Mouse (Mus musculus) midbrain, embryonic 15.5 days (tissue): ENCODE measurements around the gene Afmid. TPM values are rescaled to one million over a fixed set of nuclear protein-coding genes. Genes with fewer than 3 reads are reported as not detected.
"Not testable (repeated sequence)": the region's sequence is repeated elsewhere in the genome, so short reads cannot be mapped to it uniquely, and the experiment has no call there.

Experiments used
- ATAC-seq: fragments of 200-750 bp; cut with Nextera tagmentation; replicated peaks from 2 replicates; pipeline ENCODE4 v1.8.0; 2017; ENCODE audit warnings: moderate TSS enrichment
- H3K27ac ChIP-seq: fragments of 300-500 bp; sonication (generic); 2 replicates; pipeline ENCODE4 v1.5.1; 2015; ENCODE audit warnings: mild to moderate bottlenecking, inconsistent platforms
- H3K27me3 ChIP-seq: fragments of 300-500 bp; sonication (generic); replicated peaks from 2 replicates; pipeline ENCODE4 v1.6.1; 2015; ENCODE audit warnings: inconsistent platforms
- H3K36me3 ChIP-seq: fragments of 300-500 bp; sonication (generic); replicated peaks from 2 replicates; pipeline ENCODE4 v1.6.1; 2015; ENCODE audit warnings: inconsistent platforms
- H3K4me1 ChIP-seq: fragments of 300-500 bp; sonication (generic); 2 replicates; pipeline ENCODE4 v1.6.1; 2015; ENCODE audit warnings: inconsistent platforms
- H3K4me2 ChIP-seq: fragments of 300-500 bp; sonication (generic); 2 replicates; pipeline ENCODE4 v1.6.1; 2015; ENCODE audit warnings: inconsistent platforms, mild to moderate bottlenecking, moderate library complexity
- H3K4me3 ChIP-seq: fragments of 300-500 bp; sonication (generic); 2 replicates; pipeline ENCODE4 v1.5.1; 2015; ENCODE audit warnings: mild to moderate bottlenecking, inconsistent platforms
- H3K9ac ChIP-seq: fragments of 300-500 bp; sonication (generic); 2 replicates; pipeline ENCODE4 v1.6.1; 2015; ENCODE audit warnings: mild to moderate bottlenecking, inconsistent platforms
- H3K9me3 ChIP-seq: fragments of 300-500 bp; sonication (generic); 2 replicates; pipeline ENCODE4 v1.6.1; 2016; ENCODE audit warnings: inconsistent platforms
- WGBS: fragments of 180-500 bp; shearing (Covaris S2); methylation state at CpG from one replicate; pipeline ENCODE4 v1.1.7; 2015; ENCODE audit warnings: mixed read lengths; 5-methylcytosine and 5-hydroxymethylcytosine counted together
- polyA plus RNA-seq: library from polyadenylated mRNA; unstranded; fragments of >200 nt; fragmentation: Nextera tagmentation; extraction: Ambion mirVana; gene quantifications from 2 replicates; pipeline ENCODE4 v1.2.1, GENCODE M21; 2015

Gene Afmid
- polyA plus RNA-seq, 1 experiment from 2014 or later, result 4.9 TPM

GRCm38 (mm10) chr11:117798160-117798541 is 27.6 kb upstream of the Afmid start:
- ATAC-seq, result no peak
- Histone ChIP-seq H3K27me3 (no peaks in the 10 kb centered on the region), H3K36me3 (no peaks in the 10 kb centered on the region), H3K4me3 (no peak overlapping the region), H3K4me2 (no peak overlapping the region), H3K27ac (no peak overlapping the region), H3K4me1 (no peaks in the 10 kb centered on the region), H3K9ac (no peak overlapping the region), H3K9me3 (no peaks in the 10 kb centered on the region)
- 45% methylated on average over 2 of the region's 2 CpGs for WGBS

DNA sequence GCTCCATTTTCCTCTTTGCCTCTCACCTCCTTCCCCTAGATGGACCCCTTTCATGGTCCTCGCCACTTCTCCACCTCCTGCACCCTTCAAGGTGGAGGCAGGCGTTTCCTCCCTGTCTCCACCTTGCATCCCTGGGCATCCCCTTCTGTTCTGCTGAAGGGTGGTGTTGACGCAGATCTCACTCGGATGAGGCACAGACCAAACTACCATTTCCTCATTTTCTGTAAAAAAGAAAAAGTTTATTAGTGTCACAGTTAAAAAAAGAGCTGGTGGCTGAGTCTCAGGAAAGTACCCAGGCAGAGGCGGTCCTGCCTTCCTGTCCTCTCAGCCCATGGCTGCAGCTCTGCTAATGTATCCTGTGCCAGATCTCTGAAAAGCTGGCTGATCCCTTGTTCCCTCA is 26.6 kb upstream of the Afmid start:
- H3K9ac ChIP-seq, result no peak overlapping the region
- no peak for ATAC-seq
- 71% methylated on average over 5 of the region's 5 CpGs for WGBS
- H3K4me3 ChIP-seq, result no peak overlapping the region
- no peak overlapping the region for H3K27ac ChIP-seq
- H3K27me3 ChIP-seq, result no peaks in the 10 kb centered on the region
- no peaks in the 10 kb centered on the region for H3K4me1 ChIP-seq
- H3K9me3 ChIP-seq, result no peaks in the 10 kb centered on the region
- H3K36me3 ChIP-seq, result no peaks in the 10 kb centered on the region
- no peak overlapping the region for H3K4me2 ChIP-seq

- ATAC-seq, result no peak
- WGBS, result 88% methylated on average over 7 of the region's 7 CpGs
- Histone ChIP-seq H3K27me3 (no peaks in the 10 kb centered on the region), H3K9ac (no peak overlapping the region), H3K27ac (no peak overlapping the region), H3K4me1 (no peaks in the 10 kb centered on the region), H3K9me3 (no peaks in the 10 kb centered on the region), H3K36me3 (no peaks in the 10 kb centered on the region), H3K4me3 (no peak overlapping the region), H3K4me2 (no peak overlapping the region)
Observed at GRCm38 (mm10) chr11:117800038-117800437, 25.7 kb upstream of the Afmid start.

GRCm38 (mm10) chr11:117801650-117802049 is 24.1 kb upstream of the Afmid start:
- H3K4me3 ChIP-seq, result no peak overlapping the region
- no peaks in the 10 kb centered on the region for H3K9me3 ChIP-seq
- no peak overlapping the region for H3K4me2 ChIP-seq
- H3K36me3 ChIP-seq, result no peaks in the 10 kb centered on the region
- no peaks in the 10 kb centered on the region for H3K4me1 ChIP-seq
- H3K27ac ChIP-seq, result no peak overlapping the region
- no peaks in the 10 kb centered on the region for H3K27me3 ChIP-seq
- 82% methylated on average over 7 of the region's 7 CpGs for WGBS
- no peak overlapping the region for H3K9ac ChIP-seq
- ATAC-seq, result no peak

DNA sequence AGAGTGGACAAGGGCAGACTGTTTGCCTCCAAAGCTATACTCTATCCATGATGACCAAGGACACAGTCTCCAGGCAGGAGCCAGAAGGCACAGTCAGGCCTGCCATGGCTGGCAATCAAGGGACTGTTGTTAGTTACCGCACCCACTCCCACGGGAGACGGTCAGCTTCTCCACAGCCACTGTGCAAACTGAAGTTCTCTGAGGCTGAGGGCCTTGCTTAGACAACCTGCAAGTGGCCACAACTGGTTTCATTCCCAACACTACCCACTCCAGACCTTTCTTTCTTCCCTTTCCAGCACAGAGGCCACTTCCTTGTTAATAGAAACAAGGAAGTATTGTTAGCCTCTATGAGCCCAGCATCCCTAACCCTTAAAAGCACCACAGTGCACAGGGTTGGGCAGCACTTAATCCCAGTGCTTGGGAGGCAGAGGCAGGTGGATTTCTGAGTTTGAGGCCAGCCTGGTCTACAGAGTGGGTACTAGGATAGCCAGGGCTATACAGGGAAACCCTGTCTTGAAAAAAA is 22.5 kb upstream of the Afmid start:
- no peaks in the 10 kb centered on the region for H3K27me3 ChIP-seq
- 92% methylated on average over 3 of the region's 3 CpGs for WGBS
- H3K4me3 ChIP-seq, result no peak overlapping the region

GRCm38 (mm10) chr11:117806781-117807180 is 18.9 kb upstream of the Afmid start:
- no peak for ATAC-seq
- WGBS, result 94% methylated on average over 6 of the region's 6 CpGs
- Histone ChIP-seq H3K27ac (no peak overlapping the region), H3K27me3 (peaks cover 21% of the 10 kb centered on the region), H3K9me3 (no peaks in the 10 kb centered on the region), H3K4me3 (no peak overlapping the region), H3K9ac (no peak overlapping the region), H3K4me1 (peaks cover 20% of the 10 kb centered on the region), H3K4me2 (no peak overlapping the region), H3K36me3 (no peaks in the 10 kb centered on the region)

More for the DNA sequence above, 22.5 kb upstream of the Afmid start:
- H3K9ac ChIP-seq, result no peak overlapping the region
- no peak overlapping the region for H3K27ac ChIP-seq
- no peaks in the 10 kb centered on the region for H3K9me3 ChIP-seq
- H3K4me2 ChIP-seq, result no peak overlapping the region
- ATAC-seq, result no peak
- H3K36me3 ChIP-seq, result no peaks in the 10 kb centered on the region
- no peaks in the 10 kb centered on the region for H3K4me1 ChIP-seq

GRCm38 (mm10) chr11:117809407-117810311 is 16.1 kb upstream of the Afmid start, which contains the start of the genes Gm20708 and Syngr2:
Gene Gm20708 (plus strand): TSS chr11:117809668.
Gene Syngr2 (plus strand): TSS chr11:117809668.
- H3K4me3 ChIP-seq, result peak within 1 kb of the TSS; percentile 54
- H3K9ac ChIP-seq, result peak within 1 kb of the TSS; percentile 50
- ATAC-seq, result peak; percentile 46; the same call in 1 of the 2 replicates
- H3K4me1 ChIP-seq, result peaks cover 20% of the 10 kb centered on the region
- H3K9me3 ChIP-seq, result no peaks in the 10 kb centered on the region
- H3K36me3 ChIP-seq, result no peaks in the 10 kb centered on the region
- H3K4me2 ChIP-seq, result peak within 1 kb of the TSS; percentile 96
- no peak within 1 kb of the TSS for H3K27ac ChIP-seq
- peaks cover 21% of the 10 kb centered on the region for H3K27me3 ChIP-seq
- under 1% methylated on average over 60 of the region's 75 CpGs for WGBS

- peaks cover 20% of the 10 kb centered on the region for H3K4me1 ChIP-seq
- WGBS, result 2% methylated on average over 21 of the region's 21 CpGs
- no peak overlapping the region for H3K27ac ChIP-seq
- peaks cover 21% of the 10 kb centered on the region for H3K27me3 ChIP-seq
- H3K36me3 ChIP-seq, result no peaks in the 10 kb centered on the region
- peak overlapping the region; percentile 50; the same call in 1 of the 2 replicates for H3K9ac ChIP-seq
- H3K4me2 ChIP-seq, result peak overlapping the region; percentile 96
- peak overlapping the region; percentile 54 for H3K4me3 ChIP-seq
- no peaks in the 10 kb centered on the region for H3K9me3 ChIP-seq
- peak; percentile 78; the same call in 1 of the 2 replicates for ATAC-seq
Observed at GRCm38 (mm10) chr11:117810401-117811046, 15.2 kb upstream of the Afmid start.

GRCm38 (mm10) chr11:117813867-117814266 is 11.9 kb upstream of the Afmid start:
- Histone ChIP-seq H3K4me3 (no peak overlapping the region), H3K27me3 (peaks cover 21% of the 10 kb centered on the region), H3K9me3 (no peaks in the 10 kb centered on the region), H3K9ac (no peak overlapping the region), H3K27ac (no peak overlapping the region), H3K4me1 (peaks cover 20% of the 10 kb centered on the region), H3K4me2 (no peak overlapping the region), H3K36me3 (no peaks in the 10 kb centered on the region)
- ATAC-seq, result no peak
- WGBS, result 90% methylated on average over 5 of the region's 5 CpGs

DNA sequence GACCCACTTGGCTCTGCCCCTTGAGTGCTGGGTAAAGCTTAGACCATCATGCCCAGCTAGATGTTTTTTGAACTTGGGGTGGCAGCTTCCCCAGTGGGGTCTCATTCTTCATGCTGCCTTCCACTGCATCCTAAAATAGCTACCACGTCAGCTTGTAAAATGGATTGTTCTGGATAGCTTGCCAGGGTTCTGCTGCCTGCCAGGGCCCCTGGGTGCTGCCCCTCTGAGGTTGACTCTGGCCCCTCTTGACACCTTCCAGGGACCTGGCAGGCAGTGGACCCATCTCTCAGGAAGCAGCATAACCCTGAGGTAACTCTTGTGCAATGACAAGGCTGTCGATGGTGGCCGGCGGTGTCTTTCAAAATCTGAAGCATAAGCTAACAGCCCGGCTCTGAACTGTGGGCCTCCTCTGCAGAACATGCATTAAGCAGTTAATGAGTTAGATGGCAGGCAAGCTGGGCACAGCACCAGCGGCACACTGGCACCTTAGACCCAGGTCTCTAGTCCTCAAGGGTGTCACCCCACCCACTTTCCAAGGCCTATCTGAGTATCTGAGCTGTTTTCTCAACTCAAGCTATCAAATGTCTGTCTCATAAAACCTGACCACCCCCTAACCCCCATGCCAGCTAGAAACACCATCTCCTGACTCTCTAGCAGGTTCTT is 10.9 kb upstream of the Afmid start:
- Histone ChIP-seq H3K4me3 (no peak overlapping the region), H3K27ac (no peak overlapping the region), H3K9me3 (no peaks in the 10 kb centered on the region), H3K36me3 (no peaks in the 10 kb centered on the region), H3K27me3 (peaks cover 11% of the 10 kb centered on the region), H3K4me1 (peaks cover 16% of the 10 kb centered on the region), H3K9ac (no peak overlapping the region), H3K4me2 (no peak overlapping the region)
- 95% methylated on average over 6 of the region's 6 CpGs for WGBS
- no peak for ATAC-seq

DNA sequence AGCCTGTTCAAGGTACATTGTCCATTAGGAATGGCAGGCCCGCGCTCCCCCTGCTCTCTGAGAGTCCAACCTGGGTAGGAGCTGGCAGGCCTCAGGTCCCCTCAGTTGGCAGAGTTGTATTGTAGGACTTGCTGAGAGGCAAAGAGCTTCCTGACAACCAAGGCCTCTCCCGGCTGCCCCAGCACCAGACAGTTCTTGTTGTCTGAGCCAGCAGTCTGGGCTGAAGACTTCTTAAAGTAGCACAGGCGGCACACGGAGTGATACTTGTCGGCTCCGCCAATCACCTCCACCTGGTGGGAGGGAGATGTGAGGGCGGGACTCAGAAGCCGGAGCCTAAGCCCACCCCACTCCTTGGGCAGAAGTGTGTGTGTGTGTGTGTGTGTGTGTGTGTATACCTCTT is 9.9 kb upstream of the Afmid start:
- ATAC-seq, H3K9me3 ChIP-seq, H3K27me3 ChIP-seq, H3K36me3 ChIP-seq, H3K4me3 ChIP-seq, H3K9ac ChIP-seq, H3K27ac ChIP-seq, H3K4me2 ChIP-seq, H3K4me1 ChIP-seq: not testable (repeated sequence)
- 83% methylated on average over 9 of the region's 9 CpGs for WGBS

DNA sequence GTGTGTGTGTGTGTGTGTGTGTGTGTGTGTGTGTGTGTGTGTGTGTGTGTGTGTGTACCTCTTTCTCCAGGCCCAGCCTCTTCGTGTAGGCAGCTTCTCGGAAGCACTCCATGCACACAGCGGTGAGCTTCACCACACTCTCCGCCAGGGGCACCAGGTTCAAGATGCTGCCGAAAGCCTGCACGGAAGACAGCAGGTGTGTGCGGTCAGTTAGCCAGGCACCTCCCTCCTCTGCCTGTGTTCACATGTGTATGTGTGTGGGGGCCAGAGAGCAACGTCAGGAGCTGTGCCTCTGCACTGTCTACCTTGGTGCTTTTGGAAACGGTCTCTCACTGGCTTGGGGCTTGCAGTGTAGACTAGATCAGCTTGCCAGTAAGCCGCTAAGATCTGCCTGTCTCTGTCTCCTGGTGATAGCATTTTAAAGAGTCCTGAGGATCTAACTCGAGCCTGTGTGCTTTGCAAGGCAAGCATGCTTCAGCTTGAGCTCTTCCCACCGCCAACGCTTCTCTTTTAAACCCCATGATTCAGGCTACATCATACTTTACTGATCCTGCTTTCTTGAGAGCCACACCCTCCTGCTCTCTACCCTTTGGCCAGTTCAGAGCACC is 9.2 kb upstream of the Afmid start:
- WGBS, result 89% methylated on average over 12 of the region's 13 CpGs

More for the DNA sequence above, 9.2 kb upstream of the Afmid start:
- Histone ChIP-seq H3K36me3 (no peaks in the 10 kb centered on the region), H3K27me3 (no peaks in the 10 kb centered on the region), H3K9me3 (no peaks in the 10 kb centered on the region), H3K9ac (no peak overlapping the region), H3K4me3 (no peak overlapping the region), H3K27ac (no peak overlapping the region), H3K4me2 (no peak overlapping the region), H3K4me1 (peaks cover 5% of the 10 kb centered on the region; the same call in 1 of the 2 replicates)
- no peak for ATAC-seq
